Mouse (Mus musculus) left cerebral cortex, adult 2 months (tissue): ENCODE results near the gene Tmc2. TPM values are rescaled to one million over a fixed set of nuclear protein-coding genes. Genes with fewer than 3 reads are reported as not detected.

Source experiments
- DNase-seq, 2 experiments: peaks; one replicate each; pipeline ENCODE4 v3.0.0; 2021 to 2022; ENCODE audit warnings: low spot score in 2 of 2, mixed read lengths in 1 of 2; ENCODE audit errors: extremely low spot score in 1 of 2
- H3K27ac ChIP-seq: fragments of 200-600 bp; 2 replicates; pipeline ENCODE4 v1.8.1; 2022
- H3K4me3 ChIP-seq: fragments of 200-600 bp; 2 replicates; pipeline ENCODE4 v1.8.1; 2022
- CTCF ChIP-seq: fragments of 200-600 bp; IDR thresholded peaks from 2 replicates; pipeline ENCODE4 v1.8.1; 2022; ENCODE audit warnings: antibody characterized with exemption, mild to moderate bottlenecking, moderate library complexity
- intact Hi-C: fragments of 180-260 bp; cut with DNase I; formaldehyde crosslinking; loops from one replicate; pipeline ENCODE4 v1.15.1; 2025
- total RNA-seq, 2 experiments: library from RNA; stranded (reverse); gene quantifications; 2 replicates each; pipeline ENCODE4 v1.2.3; 2021

The Tmc2 gene
- total RNA-seq, 2 experiments from 2014 or later = not detected

DNA sequence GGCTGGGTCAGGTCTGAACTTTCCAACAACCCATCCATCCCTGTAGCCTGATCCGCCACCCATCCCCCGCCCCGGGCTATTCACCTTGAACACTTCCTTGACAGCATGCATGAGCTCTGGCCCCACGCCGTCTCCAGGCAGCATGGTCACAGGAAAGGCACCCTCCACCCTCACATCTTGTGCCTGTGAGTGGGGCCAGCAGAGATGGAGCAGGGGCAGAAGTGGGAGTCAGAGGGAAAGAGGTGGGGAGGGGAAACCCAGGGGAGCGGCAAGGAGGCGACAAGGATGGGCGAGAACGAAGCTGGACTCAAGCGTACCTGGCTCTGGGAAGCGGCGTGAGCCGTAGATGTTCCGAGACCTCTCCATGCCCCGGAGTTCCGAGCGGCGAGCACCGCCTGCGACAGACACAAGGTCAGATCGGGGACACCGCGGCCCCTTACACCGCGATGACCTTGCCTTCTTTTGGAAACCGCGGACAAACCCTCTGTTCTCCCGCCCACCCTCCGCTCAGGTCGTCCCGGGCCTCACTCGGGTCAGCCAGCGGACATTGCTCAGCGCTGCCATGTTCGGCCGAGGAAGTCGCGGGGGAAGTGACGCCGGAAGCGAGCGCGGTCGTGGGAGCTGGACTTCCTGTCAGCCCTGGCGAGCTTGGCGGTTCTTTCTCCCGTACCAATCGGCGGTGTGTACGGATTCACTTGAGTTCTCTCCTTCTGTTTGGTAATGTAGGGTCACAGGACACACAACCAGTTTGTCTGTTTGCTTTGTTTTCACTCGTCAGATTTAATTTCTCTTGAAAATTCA is 89.1 kb downstream of the Tmc2 start, which contains the start of gene Idh3b:
Gene Idh3b, minus strand, starts transcription at position 694 of the 801 bp plus-strand sequence.
- intact Hi-C loops = no loop called here
- TF ChIP-seq CTCF = no peak
- peak within 1 kb of the TSS; percentile 95 for H3K27ac ChIP-seq

DNA sequence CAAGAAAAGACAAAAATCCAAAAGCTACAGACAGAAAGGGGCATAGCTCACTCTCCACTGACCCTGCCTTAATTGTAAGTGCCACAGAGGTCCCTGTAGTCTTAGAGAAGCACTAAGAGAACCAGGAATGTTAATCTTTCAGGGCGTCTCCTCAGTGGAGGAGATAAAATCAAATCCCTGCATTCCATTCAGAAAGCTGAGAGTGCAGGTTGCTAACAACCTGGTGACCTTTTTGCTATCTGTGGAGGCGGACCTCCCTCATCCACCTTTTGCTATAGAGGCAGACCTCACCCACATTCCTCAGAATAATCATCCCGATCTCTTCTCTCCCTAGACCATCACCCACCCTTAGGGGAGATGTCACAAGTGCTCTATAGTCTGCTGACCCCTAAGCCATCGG is 94.1 kb downstream of the Tmc2 start:
- intact Hi-C loops = no loop called here
- H3K27ac ChIP-seq = no peak overlapping the region
- DNase-seq = no peak
- no peak for TF ChIP-seq CTCF
- no peak overlapping the region for H3K4me3 ChIP-seq

More for the DNA sequence above, 89.1 kb downstream of the Tmc2 start, which contains the start of gene Idh3b:
- peak; percentile 90 to 93 for DNase-seq
- H3K4me3 ChIP-seq = peak within 1 kb of the TSS; percentile 73

DNA sequence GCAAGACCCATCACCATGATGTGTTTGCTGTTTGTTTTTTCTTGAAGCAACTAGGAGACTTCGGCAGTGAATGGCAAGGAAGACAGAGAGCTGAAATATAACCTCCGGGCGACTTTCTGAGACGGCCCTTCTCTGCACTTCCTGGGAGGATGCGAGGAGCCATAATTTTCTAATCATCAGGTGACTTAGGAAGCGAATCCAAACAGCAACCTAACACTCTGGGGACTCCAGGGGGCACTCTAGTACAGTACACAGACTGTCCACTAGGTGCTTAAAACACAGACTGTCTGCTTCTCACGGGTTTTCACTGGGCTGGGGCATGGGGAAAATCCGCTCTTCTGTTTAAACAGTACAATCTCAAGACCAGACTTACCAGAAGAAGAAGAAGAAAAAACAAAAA is 96.4 kb downstream of the Tmc2 start:
- peak; percentile 70 to 75 for DNase-seq
- TF ChIP-seq CTCF = peak; percentile 99
- no peak overlapping the region for H3K4me3 ChIP-seq
- H3K27ac ChIP-seq = no peak overlapping the region
- intact Hi-C loops = loop anchor here (1.0 to 2.0 kb wide), 2 partner anchors 71 to 121 kb away; no protein-coding TSS in a partner anchor

DNA sequence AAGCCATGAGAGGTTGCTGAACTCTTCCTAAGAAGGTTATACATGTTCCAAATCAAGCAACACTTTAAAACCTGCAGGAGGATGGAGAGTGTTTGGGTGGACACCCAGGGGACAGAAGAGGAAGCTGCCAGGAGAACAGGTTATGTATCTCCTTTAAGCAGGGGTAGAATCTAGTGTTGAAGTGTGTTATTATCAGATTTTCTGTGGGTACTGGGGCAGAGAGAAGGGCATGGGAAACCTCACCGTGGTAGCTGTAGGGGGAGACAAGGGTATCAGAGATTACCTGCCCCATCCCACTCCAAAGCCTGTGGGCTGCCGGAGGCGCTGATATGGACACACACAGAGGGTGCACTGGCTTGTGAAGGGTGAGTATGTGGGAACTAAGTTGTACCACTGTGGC is 98.0 kb downstream of the Tmc2 start:
- DNase-seq = no peak
- TF ChIP-seq CTCF = no peak
- intact Hi-C loops = no loop called here
- no peak overlapping the region for H3K27ac ChIP-seq
- H3K4me3 ChIP-seq = no peak overlapping the region

DNA sequence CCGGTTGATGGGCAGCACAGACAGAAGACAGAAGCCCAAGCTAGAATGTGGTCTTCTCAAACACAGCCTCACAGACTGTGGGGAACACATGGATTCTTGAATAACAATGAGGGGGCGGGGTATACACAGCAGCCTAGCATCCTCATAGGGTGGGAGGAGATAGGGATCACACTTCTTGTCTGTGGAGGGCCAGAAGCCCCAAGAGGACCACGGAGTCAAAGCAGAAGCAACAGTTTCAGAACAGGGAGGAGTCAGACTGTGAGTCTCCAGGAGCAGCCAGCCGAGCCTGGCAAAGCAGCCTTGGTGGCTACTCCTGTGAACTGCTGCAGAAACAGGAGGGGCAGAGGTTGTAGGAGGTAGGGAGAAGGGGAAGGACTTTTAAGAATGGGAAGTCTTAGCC is 98.5 kb downstream of the Tmc2 start:
- no peak for DNase-seq
- H3K27ac ChIP-seq = no peak overlapping the region
- no peak overlapping the region for H3K4me3 ChIP-seq
- no peak for TF ChIP-seq CTCF
- intact Hi-C loops = no loop called here

DNA sequence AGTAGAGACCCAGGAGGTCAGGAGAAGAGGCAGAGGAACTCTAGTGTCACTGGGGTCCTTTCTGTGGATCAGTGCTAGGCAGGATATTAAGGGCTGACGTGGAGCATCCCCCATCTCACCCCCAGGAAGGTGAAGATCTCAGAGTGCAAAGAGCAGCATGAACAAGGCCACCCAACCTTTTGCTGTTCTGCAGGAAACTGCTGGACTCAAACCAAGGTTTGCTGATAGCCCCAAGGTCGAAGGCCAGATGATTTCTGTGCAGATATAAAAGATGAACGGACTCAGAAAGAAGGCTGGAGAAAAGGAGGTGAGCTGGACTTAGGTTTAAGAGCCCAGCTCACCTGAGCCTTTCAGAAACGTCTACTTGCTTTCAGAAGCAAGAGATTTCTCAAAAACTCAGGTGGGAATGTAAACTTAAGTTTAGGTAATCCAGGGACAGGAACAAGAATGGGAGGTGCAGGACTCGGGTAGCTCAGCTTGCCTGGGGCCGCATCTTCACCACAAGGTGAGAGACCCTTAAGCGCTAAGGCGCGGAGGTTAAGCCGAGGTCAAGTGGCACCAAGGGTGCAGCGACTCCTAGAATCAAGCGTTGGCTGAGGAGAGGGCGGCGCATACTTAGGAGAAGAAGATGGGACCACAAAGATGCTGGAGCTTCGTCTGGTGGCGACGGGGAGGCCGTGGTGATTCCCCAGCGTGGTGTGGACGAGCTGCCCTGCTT is 99.4 kb downstream of the Tmc2 start:
- intact Hi-C loops = no loop called here
- Histone ChIP-seq H3K4me3 (peak overlapping the region; percentile 61), H3K27ac (peak overlapping the region; percentile 54; the same call in 1 of the 2 replicates)
- no peak for TF ChIP-seq CTCF
- DNase-seq = no peak

DNA sequence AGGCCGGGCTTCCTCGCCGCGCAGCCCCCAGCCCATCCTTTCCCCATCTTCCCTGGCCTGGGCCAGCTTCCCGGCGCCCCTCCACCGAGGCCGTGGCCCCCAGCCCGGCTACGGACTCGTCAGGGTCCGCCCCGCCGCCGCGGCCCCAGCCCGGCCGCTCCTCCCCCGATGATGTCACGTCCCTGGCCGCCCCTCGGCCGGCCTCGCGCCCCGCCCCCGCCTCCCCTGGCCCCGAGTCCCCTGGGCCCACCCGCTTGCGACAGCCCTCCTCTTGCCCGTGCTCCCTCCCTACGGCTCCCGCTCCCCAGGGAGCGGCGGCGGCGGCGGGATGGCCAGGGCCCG is 99.9 kb downstream of the Tmc2 start, which contains the start of gene Ebf4:
Gene Ebf4, plus strand, starts transcription at position 234 of the 342 bp plus-strand sequence.
- DNase-seq = peak; percentile 32 to 46
- no peak for TF ChIP-seq CTCF
- intact Hi-C loops = no loop called here
- peak within 1 kb of the TSS; percentile 61 for H3K4me3 ChIP-seq
- peak within 1 kb of the TSS; percentile 54; the same call in 1 of the 2 replicates for H3K27ac ChIP-seq

DNA sequence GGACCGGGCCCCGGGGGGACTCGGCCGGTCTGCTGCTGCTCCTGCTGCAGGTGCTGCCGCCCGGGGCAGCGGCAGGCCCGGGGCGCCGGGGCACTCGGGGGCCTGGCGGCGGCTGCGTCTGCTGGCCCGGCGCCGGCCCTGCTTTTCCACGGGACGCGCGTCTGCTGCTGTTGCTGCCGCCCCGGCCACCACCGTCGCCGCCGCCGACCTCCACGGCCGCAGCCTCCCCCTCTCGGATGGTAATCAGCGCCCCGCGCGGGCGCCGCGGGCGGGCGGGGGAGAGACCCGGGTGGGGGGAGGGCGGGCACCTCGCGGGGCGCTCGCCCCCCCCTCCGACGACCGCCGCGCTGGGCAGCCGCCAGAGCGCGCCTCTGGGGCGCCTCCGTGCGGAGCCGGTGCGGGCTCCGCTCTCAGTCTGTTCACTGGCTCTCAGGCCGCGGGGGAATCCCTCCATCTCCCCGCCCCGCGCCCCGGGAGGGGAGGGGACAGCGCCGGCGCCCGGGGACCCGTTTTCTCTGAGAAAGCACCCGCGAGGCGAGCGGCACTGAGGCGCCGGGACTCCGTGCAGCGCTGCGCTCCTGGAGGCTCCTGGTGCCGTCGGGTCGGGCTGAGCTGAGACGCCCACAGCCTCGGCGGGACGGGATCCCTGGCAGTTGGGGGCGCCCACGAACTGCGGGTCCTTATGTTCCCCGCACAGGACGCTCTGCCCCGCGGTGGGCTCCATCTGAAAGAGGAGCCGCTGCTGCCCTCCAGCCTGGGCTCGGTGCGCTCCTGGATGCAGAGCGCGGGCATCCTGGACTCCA is 100.5 kb downstream of the Tmc2 start:
- TF ChIP-seq CTCF = peak; percentile 14
- Histone ChIP-seq H3K4me3 (peak overlapping the region; percentile 61), H3K27ac (no peak overlapping the region)
- peak; percentile 47 to 53 for DNase-seq
- intact Hi-C loops = no loop called here

DNA sequence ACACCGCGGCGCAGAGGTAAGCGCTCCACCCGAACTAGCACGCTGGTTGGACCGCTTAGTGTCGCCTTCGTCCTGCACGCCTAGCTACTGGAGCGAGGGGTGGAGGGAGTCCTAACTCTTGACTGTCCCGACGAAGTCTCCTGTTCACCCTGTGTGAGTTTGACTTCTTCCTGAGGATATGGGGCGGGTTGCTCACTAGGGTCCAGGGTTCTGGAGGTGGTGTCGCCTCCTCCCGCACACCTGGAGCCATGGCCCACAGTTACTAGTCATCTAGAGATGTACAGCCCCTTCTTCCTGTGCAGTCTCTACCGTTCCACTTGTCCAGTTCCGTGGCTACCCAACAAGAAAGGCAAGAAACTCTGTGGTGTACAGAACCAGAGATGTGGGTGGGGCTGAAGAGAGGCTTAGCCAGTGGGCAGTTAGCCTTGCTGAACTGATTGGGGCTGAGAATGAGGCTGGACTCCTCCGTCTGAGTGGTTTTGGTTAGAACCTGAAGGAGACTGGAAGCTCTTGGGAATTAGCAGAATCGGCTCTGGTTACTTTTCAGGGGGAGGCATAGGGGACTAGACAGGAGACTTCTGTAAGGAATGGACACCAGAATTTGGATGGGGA is 101.2 kb downstream of the Tmc2 start:
- Histone ChIP-seq H3K4me3 (peak overlapping the region; percentile 61), H3K27ac (no peak overlapping the region)
- no peak for DNase-seq
- TF ChIP-seq CTCF = no peak
- intact Hi-C loops = no loop called here

DNA sequence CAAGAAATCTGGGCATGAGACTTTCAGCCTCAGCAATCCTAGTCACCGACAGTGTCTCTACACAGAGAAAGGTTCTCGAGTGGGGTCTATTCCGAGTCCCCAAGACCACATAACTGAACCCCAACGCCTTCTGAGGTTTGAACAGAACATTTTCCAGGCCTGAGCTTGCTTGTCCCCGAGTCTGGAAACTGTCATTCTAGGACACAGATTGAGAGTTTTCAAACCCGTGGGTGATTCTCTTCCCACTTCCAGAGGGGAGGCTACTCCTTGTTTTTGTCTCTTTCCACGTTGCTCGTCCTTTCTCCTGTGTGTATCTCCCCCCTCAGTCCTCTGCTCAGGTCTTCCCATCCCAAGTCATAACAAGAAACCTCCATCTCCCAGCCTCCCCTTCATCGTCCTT is 102.6 kb downstream of the Tmc2 start:
- no peak overlapping the region for H3K4me3 ChIP-seq
- intact Hi-C loops = no loop called here
- H3K27ac ChIP-seq = no peak overlapping the region
- TF ChIP-seq CTCF = no peak
- DNase-seq = no peak

DNA sequence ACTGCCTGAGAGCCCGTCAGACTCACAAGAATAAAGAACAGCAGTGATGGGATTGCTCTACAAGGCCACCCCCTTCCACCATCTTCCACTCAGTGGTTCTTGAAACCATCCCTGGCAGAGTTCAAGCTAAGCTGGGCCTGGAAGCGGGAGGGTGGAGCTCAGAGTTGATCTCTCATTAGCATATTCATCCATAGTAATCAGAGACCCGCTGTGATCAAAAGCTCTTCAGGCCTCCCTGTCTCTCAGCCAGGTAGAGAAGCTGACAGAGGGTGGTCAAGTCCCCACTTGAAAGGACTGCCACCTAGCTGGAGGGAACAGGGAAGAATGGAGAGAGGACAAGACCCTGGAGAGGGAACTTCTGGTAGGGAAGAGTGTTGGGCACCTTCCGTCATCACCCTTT is 108.0 kb downstream of the Tmc2 start:
- no peak overlapping the region for H3K27ac ChIP-seq
- DNase-seq = no peak
- intact Hi-C loops = no loop called here
- H3K4me3 ChIP-seq = no peak overlapping the region
- TF ChIP-seq CTCF = no peak

Other genes with a start within 250 kb of the Tmc2 start
- gene Tgm3, start 182.8 kb upstream of the Tmc2 start, total RNA-seq = 1 to 10 TPM; 3.2 to 3.3 TPM
- under 1 TPM in 1 of 2 experiments, not detected in 1; 0.16 TPM for gene Tgm6, start 82.8 kb upstream of the Tmc2 start, total RNA-seq
- 100 to 1,000 TPM; 101 to 112 TPM for gene Snrpb, start 15.8 kb upstream of the Tmc2 start, total RNA-seq
- gene Nop56, start 79.2 kb downstream of the Tmc2 start, total RNA-seq = 100 to 1,000 TPM; 140 to 144 TPM
- gene Idh3b, start 89.4 kb downstream of the Tmc2 start, total RNA-seq = 100 to 1,000 TPM; 285 to 286 TPM
- 1 to 10 TPM; 9.7 to 9.8 TPM for gene Ebf4, start 100.0 kb downstream of the Tmc2 start, total RNA-seq
- 1 to 10 TPM; 5.5 to 6.4 TPM for gene Cpxm1, start 202.4 kb downstream of the Tmc2 start, total RNA-seq
- gene Gm28372, start 210.0 kb downstream of the Tmc2 start, total RNA-seq = not detected
- gene 1700020A23Rik, start 210.1 kb downstream of the Tmc2 start, total RNA-seq = not detected
- not detected for gene Tmem239, start 211.3 kb downstream of the Tmc2 start, total RNA-seq
- gene Vps16, start 229.1 kb downstream of the Tmc2 start, total RNA-seq = 10 to 100 TPM; 78.3 to 99.1 TPM
- gene Pced1a, start 229.5 kb downstream of the Tmc2 start, total RNA-seq = 10 to 100 TPM; 23.1 to 27.9 TPM